Mouse (Mus musculus): ENCODE data around the gene Cd79a. TPM values are rescaled to one million over a fixed set of nuclear protein-coding genes. Genes with fewer than 3 reads are reported as not detected.

Cd79a gene
- polyA plus RNA-seq, 1 experiment from 2014 or later = 0.14 TPM

DNA sequence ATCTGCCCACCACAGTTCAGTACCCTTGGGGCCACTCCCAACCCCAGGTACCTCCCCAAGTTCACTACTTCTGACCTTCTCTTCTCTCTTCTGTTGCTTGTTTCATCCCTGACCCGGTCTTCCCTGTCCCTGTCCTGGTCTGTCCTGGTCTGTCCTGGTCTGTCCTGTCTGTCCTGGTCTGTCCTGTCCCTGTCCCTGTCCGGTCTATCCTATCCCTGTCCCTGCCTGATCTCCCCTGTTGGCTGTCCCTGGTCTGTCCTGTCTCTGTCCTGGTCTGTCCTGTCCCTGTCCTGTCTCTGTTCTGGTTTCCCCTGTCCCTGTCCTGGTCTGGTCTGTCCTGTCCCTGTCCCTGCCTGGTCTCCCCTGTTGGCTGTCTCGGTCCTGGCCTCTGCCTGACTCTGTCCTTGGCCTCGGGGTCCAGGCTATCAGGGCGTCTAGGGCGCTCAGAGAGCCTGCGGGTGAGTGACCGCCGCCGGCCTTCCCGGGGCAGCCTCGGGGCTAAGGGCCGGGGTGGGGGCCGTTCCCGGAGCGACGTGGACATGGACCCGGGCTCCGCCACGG lies 21.7 kb downstream of the Cd79a start:
- no peak for ATAC-seq (replicated peaks; ENCODE audit: insufficient number of reproducible peaks, low FRiP score, low TSS enrichment)
- H3K27me3 ChIP-seq (ENCODE audit: control insufficient read depth, insufficient read depth, low read length) = no peaks in the 10 kb centered on the region
- no peaks in the 10 kb centered on the region for H3K9me3 ChIP-seq (replicated peaks; ENCODE audit: control insufficient read depth, low read length)
- H3K4me3 ChIP-seq (ENCODE audit: low read depth, low read length) = no peak overlapping the region
- H3K4me1 ChIP-seq (ENCODE audit: control insufficient read depth, insufficient read depth, low read length) = no peaks in the 10 kb centered on the region
- no peak overlapping the region for H3K4me2 ChIP-seq
- 92% methylated on average over 20 of the region's 20 CpGs for WGBS (ENCODE audit: insufficient replicate concordance)
- H3K36me3 ChIP-seq (ENCODE audit: control insufficient read depth, insufficient read depth, low read length) = peaks cover 45% of the 10 kb centered on the region
- H3K9ac ChIP-seq (ENCODE audit: low read depth, low read length) = no peak overlapping the region
- H3K27ac ChIP-seq (ENCODE audit: low read depth, low read length) = no peak overlapping the region

DNA sequence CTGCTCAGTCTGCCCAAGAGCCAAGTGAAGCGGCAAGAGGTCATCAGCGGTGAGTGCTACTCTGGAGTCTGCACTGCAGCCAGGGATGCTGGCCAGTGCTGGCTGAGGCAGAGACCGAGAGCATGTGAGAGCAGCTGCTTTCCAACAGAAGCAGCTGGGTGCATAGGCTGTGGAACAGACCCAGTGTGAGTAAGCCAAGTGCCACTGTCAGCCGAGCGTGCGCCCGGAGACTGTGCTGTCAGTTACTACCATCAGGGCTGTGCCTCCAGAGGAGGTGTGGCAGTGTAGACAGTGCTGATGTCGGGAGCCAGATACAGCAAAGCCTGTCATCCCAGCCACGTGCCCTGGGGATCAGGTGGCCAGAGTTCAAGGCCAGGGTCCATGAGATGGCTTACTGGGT lies 22.5 kb downstream of the Cd79a start:
- Histone ChIP-seq H3K27me3 (ENCODE audit: control insufficient read depth, insufficient read depth, low read length) (no peaks in the 10 kb centered on the region), H3K36me3 (ENCODE audit: control insufficient read depth, insufficient read depth, low read length) (peaks cover 50% of the 10 kb centered on the region), H3K4me3 (ENCODE audit: low read depth, low read length) (no peak overlapping the region), H3K4me1 (ENCODE audit: control insufficient read depth, insufficient read depth, low read length) (no peaks in the 10 kb centered on the region), H3K9me3 (replicated peaks; ENCODE audit: control insufficient read depth, low read length) (no peaks in the 10 kb centered on the region), H3K27ac (ENCODE audit: low read depth, low read length) (no peak overlapping the region), H3K4me2 (no peak overlapping the region), H3K9ac (ENCODE audit: low read depth, low read length) (no peak overlapping the region)
- no peak for ATAC-seq (replicated peaks; ENCODE audit: insufficient number of reproducible peaks, low FRiP score, low TSS enrichment)
- WGBS (ENCODE audit: insufficient replicate concordance) = 92% methylated on average over 9 of the region's 9 CpGs

DNA sequence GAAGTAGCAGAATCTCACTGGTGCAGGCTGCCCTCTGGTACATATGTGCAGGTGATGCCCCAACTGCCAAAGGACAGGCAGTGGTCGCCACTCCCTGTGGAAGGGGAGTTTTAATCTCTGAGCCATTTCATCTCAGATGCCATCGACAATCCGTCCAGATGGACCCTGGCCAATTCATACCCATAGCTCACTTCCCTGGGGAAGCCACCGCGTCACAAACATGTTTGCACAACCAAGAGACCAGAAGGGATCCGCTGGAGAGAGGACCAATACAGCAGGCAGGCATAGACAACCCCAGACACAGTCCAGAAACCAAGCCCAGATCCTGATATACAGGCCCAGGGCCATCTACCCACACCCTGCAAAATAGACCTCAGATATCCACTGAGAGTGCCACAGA lies 33.3 kb downstream of the Cd79a start:
- H3K27me3 ChIP-seq (ENCODE audit: control insufficient read depth, insufficient read depth, low read length) = peaks cover 74% of the 10 kb centered on the region
- WGBS (ENCODE audit: insufficient replicate concordance) = 59% methylated on average over 6 of the region's 6 CpGs
- H3K9ac ChIP-seq (ENCODE audit: low read depth, low read length) = no peak overlapping the region
- H3K36me3 ChIP-seq (ENCODE audit: control insufficient read depth, insufficient read depth, low read length) = peaks cover 13% of the 10 kb centered on the region
- no peak for ATAC-seq (replicated peaks; ENCODE audit: insufficient number of reproducible peaks, low FRiP score, low TSS enrichment)
- H3K4me1 ChIP-seq (ENCODE audit: control insufficient read depth, insufficient read depth, low read length) = peaks cover 6% of the 10 kb centered on the region; the same call in 1 of the 2 replicates
- no peak overlapping the region for H3K27ac ChIP-seq (ENCODE audit: low read depth, low read length)
- no peak overlapping the region for H3K4me3 ChIP-seq (ENCODE audit: low read depth, low read length)
- no peaks in the 10 kb centered on the region for H3K9me3 ChIP-seq (replicated peaks; ENCODE audit: control insufficient read depth, low read length)
- no peak overlapping the region for H3K4me2 ChIP-seq

DNA sequence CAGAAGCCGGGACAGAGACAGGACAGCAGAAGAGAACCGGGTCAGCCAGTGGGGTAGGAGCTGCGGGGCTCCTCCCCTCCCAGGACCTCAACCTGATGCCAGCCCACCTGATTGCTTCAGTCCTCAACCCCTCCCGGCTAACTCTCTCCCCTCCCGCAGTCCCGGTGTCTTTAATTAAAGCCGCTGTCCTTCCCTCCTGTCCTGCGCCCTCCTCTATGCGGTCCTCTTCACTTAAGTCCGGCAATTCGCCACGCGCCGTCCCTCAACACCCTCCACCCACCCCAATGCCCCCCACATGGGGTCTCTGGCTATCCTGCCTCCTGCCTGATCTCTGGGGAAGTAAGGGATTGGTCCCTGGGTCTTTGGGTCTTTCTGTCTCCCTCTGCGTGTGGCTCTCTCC lies 34.5 kb downstream of the Cd79a start:
- no peak for ATAC-seq (replicated peaks; ENCODE audit: insufficient number of reproducible peaks, low FRiP score, low TSS enrichment)
- no peak overlapping the region for H3K4me2 ChIP-seq
- 0 out of 2 replicates have a peak, but pooled peaks cover 5% of the 10 kb centered on the region for H3K36me3 ChIP-seq (ENCODE audit: control insufficient read depth, insufficient read depth, low read length)
- peaks cover 6% of the 10 kb centered on the region; the same call in 1 of the 2 replicates for H3K4me1 ChIP-seq (ENCODE audit: control insufficient read depth, insufficient read depth, low read length)
- no peak overlapping the region for H3K9ac ChIP-seq (ENCODE audit: low read depth, low read length)
- WGBS (ENCODE audit: insufficient replicate concordance) = 2% methylated on average over 15 of the region's 15 CpGs
- H3K27me3 ChIP-seq (ENCODE audit: control insufficient read depth, insufficient read depth, low read length) = peaks cover 85% of the 10 kb centered on the region
- H3K4me3 ChIP-seq (ENCODE audit: low read depth, low read length) = no peak overlapping the region
- no peak overlapping the region for H3K27ac ChIP-seq (ENCODE audit: low read depth, low read length)
- H3K9me3 ChIP-seq (replicated peaks; ENCODE audit: control insufficient read depth, low read length) = no peaks in the 10 kb centered on the region

DNA sequence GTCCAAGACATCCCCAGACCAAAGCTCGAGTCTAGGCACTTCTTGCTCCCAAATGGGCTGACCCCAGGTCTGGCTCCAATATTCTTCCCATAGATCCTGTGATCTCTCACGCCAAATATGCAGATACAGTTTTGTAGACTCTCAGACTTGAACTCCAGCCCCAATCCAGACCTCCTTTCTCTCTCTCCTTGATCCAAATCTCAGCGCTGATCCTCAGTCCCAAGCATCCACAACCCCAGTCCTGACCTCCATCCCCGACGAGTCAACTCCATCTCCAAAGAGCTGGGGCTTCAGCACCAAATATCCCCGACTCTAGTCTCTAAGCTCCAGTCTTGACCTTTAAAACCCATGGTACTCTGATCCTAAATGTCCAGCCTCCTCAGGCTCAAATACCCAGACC lies 46.5 kb downstream of the Cd79a start:
- Histone ChIP-seq H3K9me3 (replicated peaks; ENCODE audit: control insufficient read depth, low read length) (no peaks in the 10 kb centered on the region), H3K4me3 (ENCODE audit: low read depth, low read length) (no peak overlapping the region), H3K27ac (ENCODE audit: low read depth, low read length) (no peak overlapping the region), H3K4me2 (no peak overlapping the region), H3K4me1 (ENCODE audit: control insufficient read depth, insufficient read depth, low read length) (0 out of 2 replicates have a peak, but pooled peaks cover 5% of the 10 kb centered on the region), H3K27me3 (ENCODE audit: control insufficient read depth, insufficient read depth, low read length) (peaks cover 100% of the 10 kb centered on the region), H3K36me3 (ENCODE audit: control insufficient read depth, insufficient read depth, low read length) (no peaks in the 10 kb centered on the region), H3K9ac (ENCODE audit: low read depth, low read length) (no peak overlapping the region)
- 9% methylated on average over 6 of the region's 6 CpGs for WGBS (ENCODE audit: insufficient replicate concordance)
- ATAC-seq (replicated peaks; ENCODE audit: insufficient number of reproducible peaks, low FRiP score, low TSS enrichment) = no peak

DNA sequence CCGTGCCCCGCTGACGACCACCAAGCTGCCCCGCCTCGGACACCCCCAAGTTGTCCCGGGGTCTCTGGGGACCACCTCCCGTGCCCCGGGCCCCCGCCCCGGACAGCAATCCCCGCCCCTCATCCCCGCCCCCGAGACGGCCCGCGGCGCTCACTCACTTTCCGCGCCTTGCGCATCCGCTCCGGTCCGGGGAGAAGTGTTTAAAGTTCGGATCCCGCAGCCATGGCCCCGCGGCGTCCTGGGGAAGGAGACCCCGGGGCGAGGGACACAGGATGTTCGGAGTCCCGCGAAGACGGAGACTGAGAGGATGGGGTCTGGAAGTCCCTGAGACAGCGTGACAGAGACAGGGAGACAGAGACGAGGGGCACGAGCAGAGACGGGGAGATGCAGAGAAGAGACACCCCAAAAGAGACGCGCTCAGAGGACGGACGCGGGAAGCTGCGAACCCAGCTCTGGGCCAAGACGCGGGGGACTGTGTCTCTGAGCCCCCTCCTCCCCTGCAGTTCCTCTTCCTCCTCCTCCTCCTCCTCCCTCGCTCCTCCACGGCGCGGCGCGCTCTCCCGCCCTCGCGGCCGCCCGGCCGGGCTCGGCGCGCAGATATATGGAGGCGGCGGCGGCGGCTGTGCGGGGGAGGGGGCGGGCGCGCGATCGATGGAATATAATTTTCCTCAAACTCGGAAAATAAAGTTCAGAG lies 47.2 kb downstream of the Cd79a start, which contains the start of gene Gm4881:
Gm4881 (minus strand) TSS at position 238 of the 694 bp plus-strand sequence.
- no peak within 1 kb of the TSS for H3K27ac ChIP-seq (ENCODE audit: low read depth, low read length)
- under 1% methylated on average over 57 of the region's 72 CpGs for WGBS (ENCODE audit: insufficient replicate concordance)
- H3K36me3 ChIP-seq (ENCODE audit: control insufficient read depth, insufficient read depth, low read length) = no peaks in the 10 kb centered on the region
- H3K4me3 ChIP-seq (ENCODE audit: low read depth, low read length) = peak within 1 kb of the TSS; percentile 32
- peak within 1 kb of the TSS; percentile 18; the same call in 1 of the 2 replicates for H3K9ac ChIP-seq (ENCODE audit: low read depth, low read length)
- H3K4me1 ChIP-seq (ENCODE audit: control insufficient read depth, insufficient read depth, low read length) = 0 out of 2 replicates have a peak, but pooled peaks cover 5% of the 10 kb centered on the region
- peaks cover 100% of the 10 kb centered on the region for H3K27me3 ChIP-seq (ENCODE audit: control insufficient read depth, insufficient read depth, low read length)
- H3K9me3 ChIP-seq (replicated peaks; ENCODE audit: control insufficient read depth, low read length) = no peaks in the 10 kb centered on the region
- peak within 1 kb of the TSS; percentile 60 for H3K4me2 ChIP-seq
- no peak for ATAC-seq (replicated peaks; ENCODE audit: insufficient number of reproducible peaks, low FRiP score, low TSS enrichment)

DNA sequence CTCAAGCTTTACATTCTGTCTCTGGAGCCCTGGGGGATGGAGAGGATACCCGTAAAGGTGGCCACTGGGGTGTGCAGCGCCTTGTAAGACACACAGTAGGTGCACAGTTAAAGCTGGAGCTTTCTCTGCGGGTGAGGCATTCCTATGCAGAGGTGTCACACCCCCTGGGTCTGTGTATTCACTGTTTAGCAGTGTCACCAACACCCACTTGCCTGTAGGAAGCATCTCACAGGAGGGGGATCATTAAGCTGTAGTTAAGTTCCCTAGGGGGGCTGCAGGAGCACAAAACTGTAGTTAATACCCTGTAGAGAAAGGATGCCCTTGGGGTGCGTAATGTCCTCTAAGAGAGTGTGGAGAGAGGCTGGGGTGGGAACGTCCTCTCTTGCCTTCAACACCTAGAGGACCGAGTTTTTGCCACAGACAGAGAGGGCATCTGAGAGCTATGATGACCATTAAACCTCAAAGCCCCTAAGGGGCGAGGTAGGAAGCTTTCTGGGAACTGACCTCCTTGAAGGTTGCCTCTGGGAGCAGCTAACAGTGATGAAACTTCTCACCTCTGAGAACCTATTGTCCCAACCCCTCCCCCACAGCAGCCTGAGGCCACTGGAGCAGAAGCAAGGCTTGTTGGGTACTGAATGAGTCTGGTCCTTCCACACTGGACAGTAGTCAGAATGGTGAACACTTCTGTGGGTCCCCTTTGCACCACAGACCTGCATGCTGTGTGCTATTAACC lies 50.3 kb downstream of the Cd79a start:
- no peak overlapping the region for H3K4me2 ChIP-seq
- no peak for ATAC-seq (replicated peaks; ENCODE audit: insufficient number of reproducible peaks, low FRiP score, low TSS enrichment)
- H3K27me3 ChIP-seq (ENCODE audit: control insufficient read depth, insufficient read depth, low read length) = peaks cover 100% of the 10 kb centered on the region
- no peak overlapping the region for H3K27ac ChIP-seq (ENCODE audit: low read depth, low read length)
- no peak overlapping the region for H3K4me3 ChIP-seq (ENCODE audit: low read depth, low read length)
- H3K36me3 ChIP-seq (ENCODE audit: control insufficient read depth, insufficient read depth, low read length) = no peaks in the 10 kb centered on the region
- H3K9me3 ChIP-seq (replicated peaks; ENCODE audit: control insufficient read depth, low read length) = no peaks in the 10 kb centered on the region
- H3K4me1 ChIP-seq (ENCODE audit: control insufficient read depth, insufficient read depth, low read length) = 0 out of 2 replicates have a peak, but pooled peaks cover 5% of the 10 kb centered on the region
- no peak overlapping the region for H3K9ac ChIP-seq (ENCODE audit: low read depth, low read length)
- WGBS (ENCODE audit: insufficient replicate concordance) = 4% methylated on average over 7 of the region's 7 CpGs

DNA sequence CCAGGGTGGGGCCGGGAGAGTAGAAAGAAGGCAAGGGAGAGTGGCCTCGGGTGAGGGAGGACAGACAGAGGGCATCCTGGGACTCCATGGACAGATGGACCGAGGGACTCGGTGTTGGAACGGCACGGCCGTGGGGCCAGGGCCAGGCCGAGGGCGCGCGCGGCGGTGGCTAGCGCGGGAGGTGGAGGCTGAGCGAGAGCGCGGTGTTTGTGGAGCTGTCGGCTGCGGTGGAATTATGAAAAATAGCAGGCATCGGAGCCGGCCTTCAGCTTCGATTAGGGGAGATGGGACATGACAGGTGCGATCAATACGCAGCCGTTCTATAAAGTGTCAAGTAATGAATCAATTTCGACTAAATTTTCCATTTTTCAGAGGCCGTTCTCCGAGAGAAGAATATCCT lies 51.6 kb downstream of the Cd79a start:
- Histone ChIP-seq H3K27ac (ENCODE audit: low read depth, low read length) (no peak overlapping the region), H3K4me3 (ENCODE audit: low read depth, low read length) (no peak overlapping the region), H3K4me2 (no peak overlapping the region), H3K36me3 (ENCODE audit: control insufficient read depth, insufficient read depth, low read length) (no peaks in the 10 kb centered on the region), H3K9me3 (replicated peaks; ENCODE audit: control insufficient read depth, low read length) (no peaks in the 10 kb centered on the region), H3K4me1 (ENCODE audit: control insufficient read depth, insufficient read depth, low read length) (0 out of 2 replicates have a peak, but pooled peaks cover 5% of the 10 kb centered on the region), H3K9ac (ENCODE audit: low read depth, low read length) (no peak overlapping the region), H3K27me3 (ENCODE audit: control insufficient read depth, insufficient read depth, low read length) (peaks cover 99% of the 10 kb centered on the region)
- WGBS (ENCODE audit: insufficient replicate concordance) = 6% methylated on average over 29 of the region's 29 CpGs
- ATAC-seq (replicated peaks; ENCODE audit: insufficient number of reproducible peaks, low FRiP score, low TSS enrichment) = no peak
